Mouse (Mus musculus) embryonic facial prominence, embryonic 10.5 days (tissue): ENCODE results near the gene Abca15. TPM values are rescaled to one million over a fixed set of nuclear protein-coding genes. Genes with fewer than 3 reads are reported as not detected.
"Not testable (repeated sequence)": the region's sequence is repeated elsewhere in the genome, so short reads cannot be mapped to it uniquely, and the experiment has no call there.

Experiments used
- DNase-seq: peaks from one replicate; pipeline ENCODE4 v3.0.0-alpha.2; 2017; ENCODE audit warnings: low spot score
- H3K27ac ChIP-seq: fragments of 300-500 bp; sonication (generic); replicated peaks from 2 replicates; pipeline ENCODE4 v1.5.1; 2016; ENCODE audit warnings: mild to moderate bottlenecking
- H3K27me3 ChIP-seq: fragments of 300-500 bp; sonication (generic); replicated peaks from 2 replicates; pipeline ENCODE4 v1.6.1; 2016; ENCODE audit warnings: low read depth, mild to moderate bottlenecking; ENCODE audit not compliant: poor library complexity, severe bottlenecking
- H3K36me3 ChIP-seq: fragments of 300-500 bp; sonication (generic); replicated peaks from 2 replicates; pipeline ENCODE4 v1.6.1; 2016; ENCODE audit warnings: mild to moderate bottlenecking, moderate library complexity
- H3K4me1 ChIP-seq: fragments of 300-500 bp; sonication (generic); 2 replicates; pipeline ENCODE4 v1.6.1; 2016
- H3K4me3 ChIP-seq: fragments of 300-500 bp; sonication (generic); 2 replicates; pipeline ENCODE4 v1.5.1; 2016; ENCODE audit warnings: mild to moderate bottlenecking, moderate library complexity
- H3K9me3 ChIP-seq: fragments of 300-500 bp; sonication (generic); 2 replicates; pipeline ENCODE4 v1.6.1; 2016; ENCODE audit warnings: mild to moderate bottlenecking
- WGBS: fragments of 180-500 bp; shearing (Covaris S2); methylation state at CpG from one replicate; pipeline ENCODE4 v1.1.7; 2016; 5-methylcytosine and 5-hydroxymethylcytosine counted together
- polyA plus RNA-seq: library from polyadenylated mRNA; unstranded; fragments of >200 nt; fragmentation: Nextera tagmentation; extraction: Ambion mirVana; gene quantifications from 2 replicates; pipeline ENCODE4 v1.2.1, GENCODE M21; 2016

Gene Abca15
- not detected in 2 replicates for polyA plus RNA-seq

DNA sequence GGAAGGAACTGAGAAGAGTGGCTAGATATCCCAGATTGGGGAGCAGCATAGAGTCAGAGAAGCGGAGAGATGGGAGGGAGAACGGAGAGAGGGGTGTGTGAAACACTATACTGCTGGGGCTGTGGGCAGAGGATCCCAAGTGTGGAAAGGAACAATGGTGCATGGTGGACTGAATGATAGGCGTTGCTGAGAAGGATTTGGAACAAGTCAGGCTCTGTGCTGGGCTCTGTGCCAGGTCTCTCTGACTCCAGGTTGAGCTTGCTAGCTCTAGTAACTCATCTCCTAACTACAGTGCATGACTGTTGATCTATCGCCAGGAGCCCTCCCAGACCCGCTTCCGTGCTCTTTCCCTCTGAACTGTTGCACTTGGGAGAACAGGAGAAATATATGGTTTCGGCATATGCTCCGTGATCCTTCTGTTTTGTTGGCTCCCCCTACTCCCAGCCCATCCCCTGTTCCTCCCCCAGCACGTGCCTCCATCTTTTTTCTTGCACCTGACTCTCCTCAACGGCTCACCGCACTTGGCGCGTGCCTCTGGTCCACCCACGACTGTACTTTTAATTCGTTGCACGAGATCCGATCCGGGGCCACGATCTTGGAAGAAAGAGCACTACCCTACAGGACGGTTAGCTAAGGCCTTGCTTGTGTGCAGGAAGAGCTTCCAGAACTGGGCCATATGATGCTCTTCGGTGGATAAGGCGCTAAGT is at the start of gene Abca15:
Abca15 (plus strand) TSS at position 584 of the 707 bp plus-strand sequence.
- no peak for DNase-seq
- Histone ChIP-seq H3K9me3 (no peaks in the 10 kb centered on the region), H3K4me3 (peak within 1 kb of the TSS; percentile 46), H3K27ac (no peak within 1 kb of the TSS), H3K4me1 (0 out of 2 replicates have a peak, but pooled peaks cover 2% of the 10 kb centered on the region), H3K27me3 (peaks cover 20% of the 10 kb centered on the region), H3K36me3 (no peaks in the 10 kb centered on the region)
- 84% methylated on average over 22 of the region's 22 CpGs for WGBS

DNA sequence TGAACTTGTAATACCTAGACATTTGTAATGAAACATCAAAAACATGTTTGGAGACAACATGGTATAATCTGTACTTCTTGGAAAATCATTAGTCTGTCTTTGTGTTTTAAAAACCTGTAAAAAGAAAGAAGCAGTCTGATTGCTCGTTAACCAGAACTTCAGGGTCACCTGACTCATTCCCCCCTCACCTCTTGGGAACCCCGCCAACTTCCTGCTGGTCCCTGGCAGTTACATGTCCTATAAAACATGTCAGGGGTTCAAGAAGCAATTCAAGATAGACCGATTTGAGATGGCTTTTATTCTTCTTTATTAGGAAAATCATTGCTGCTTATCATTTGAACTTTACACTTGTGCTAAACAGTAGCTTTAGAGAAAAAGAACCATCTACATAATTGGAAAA is 43.2 kb upstream of the Abca15 start:
- Histone ChIP-seq H3K4me1 (no peaks in the 10 kb centered on the region), H3K36me3 (no peaks in the 10 kb centered on the region), H3K4me3 (no peak overlapping the region), H3K27me3 (no peaks in the 10 kb centered on the region), H3K27ac (no peak overlapping the region), H3K9me3 (no peaks in the 10 kb centered on the region)
- 82% methylated on average over 3 of the region's 3 CpGs for WGBS
- DNase-seq = no peak

DNA sequence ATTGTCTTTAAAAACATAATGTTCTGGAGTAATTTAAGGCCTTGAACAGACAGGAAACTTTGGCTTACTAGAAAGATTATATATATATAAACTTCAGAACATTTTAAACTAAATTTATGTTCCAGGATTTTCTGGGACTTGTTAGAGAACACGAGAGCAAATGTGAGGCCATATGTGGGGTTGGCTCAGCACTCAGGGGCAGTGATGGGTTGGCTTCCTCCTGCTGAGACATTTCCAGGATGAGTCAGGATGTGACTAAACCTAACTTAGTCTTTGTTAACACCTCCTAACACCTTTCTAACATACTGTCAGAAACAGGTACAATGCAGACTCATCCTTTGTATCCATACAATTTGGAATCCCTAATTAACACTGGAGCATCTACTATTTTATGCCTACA is 12.4 kb upstream of the Abca15 start:
- Histone ChIP-seq H3K9me3 (no peaks in the 10 kb centered on the region), H3K27ac (no peak overlapping the region), H3K4me1 (no peaks in the 10 kb centered on the region), H3K4me3 (no peak overlapping the region), H3K27me3 (no peaks in the 10 kb centered on the region), H3K36me3 (no peaks in the 10 kb centered on the region)
- WGBS = 74% methylated on average over 1 of the region's 1 CpGs
- DNase-seq = no peak

DNA sequence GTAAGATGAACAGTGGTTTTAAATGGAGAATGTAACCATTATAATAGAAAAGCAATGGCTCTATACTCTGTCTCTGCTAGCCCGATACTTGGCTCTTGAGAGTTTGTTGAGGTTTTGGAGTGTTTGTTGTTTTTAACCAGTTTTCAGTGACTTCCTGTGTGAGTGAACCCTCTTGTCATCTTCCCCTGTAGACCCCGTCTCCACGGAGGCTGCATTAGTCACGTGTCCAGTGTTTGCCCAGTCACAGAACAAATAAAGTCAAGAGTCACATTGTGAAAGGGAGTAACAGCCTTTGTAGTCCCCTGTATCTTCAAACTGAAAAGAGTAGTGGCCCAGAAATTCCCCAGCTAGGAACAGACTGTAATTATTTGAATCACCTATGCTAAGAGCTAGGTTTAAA is 5.5 kb upstream of the Abca15 start:
- H3K9me3 ChIP-seq = no peaks in the 10 kb centered on the region
- H3K36me3 ChIP-seq = no peaks in the 10 kb centered on the region
- WGBS = 42% methylated on average over 4 of the region's 4 CpGs
- no peak overlapping the region for H3K27ac ChIP-seq
- H3K27me3 ChIP-seq = peaks cover 12% of the 10 kb centered on the region
- no peak overlapping the region for H3K4me3 ChIP-seq
- 0 out of 2 replicates have a peak, but pooled peaks cover 2% of the 10 kb centered on the region for H3K4me1 ChIP-seq
- no peak for DNase-seq

DNA sequence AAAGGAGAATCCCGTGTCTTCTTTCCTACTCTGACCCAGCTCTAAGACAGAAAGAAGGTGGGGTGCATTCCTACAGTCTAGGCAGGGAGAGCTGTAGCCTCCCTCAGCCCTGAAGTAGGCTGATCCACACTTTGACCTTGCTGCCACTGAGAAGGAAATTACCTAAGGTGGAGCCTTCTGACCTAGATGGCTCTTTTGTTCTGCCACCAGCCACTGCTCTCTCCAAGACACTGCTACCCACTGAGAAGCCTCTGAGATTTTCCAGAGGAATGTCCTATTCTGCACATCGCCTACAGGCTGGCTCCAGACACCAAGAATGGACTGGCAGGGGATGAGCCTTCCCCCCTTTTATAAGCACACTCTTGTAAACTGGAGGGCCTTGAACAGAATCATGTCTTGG is 2.6 kb upstream of the Abca15 start:
- not testable (repeated sequence) for H3K27ac ChIP-seq, H3K36me3 ChIP-seq, H3K4me3 ChIP-seq, DNase-seq, H3K9me3 ChIP-seq, H3K4me1 ChIP-seq
- 68% methylated on average over 2 of the region's 2 CpGs for WGBS
- H3K27me3 ChIP-seq = peaks cover 20% of the 10 kb centered on the region

DNA sequence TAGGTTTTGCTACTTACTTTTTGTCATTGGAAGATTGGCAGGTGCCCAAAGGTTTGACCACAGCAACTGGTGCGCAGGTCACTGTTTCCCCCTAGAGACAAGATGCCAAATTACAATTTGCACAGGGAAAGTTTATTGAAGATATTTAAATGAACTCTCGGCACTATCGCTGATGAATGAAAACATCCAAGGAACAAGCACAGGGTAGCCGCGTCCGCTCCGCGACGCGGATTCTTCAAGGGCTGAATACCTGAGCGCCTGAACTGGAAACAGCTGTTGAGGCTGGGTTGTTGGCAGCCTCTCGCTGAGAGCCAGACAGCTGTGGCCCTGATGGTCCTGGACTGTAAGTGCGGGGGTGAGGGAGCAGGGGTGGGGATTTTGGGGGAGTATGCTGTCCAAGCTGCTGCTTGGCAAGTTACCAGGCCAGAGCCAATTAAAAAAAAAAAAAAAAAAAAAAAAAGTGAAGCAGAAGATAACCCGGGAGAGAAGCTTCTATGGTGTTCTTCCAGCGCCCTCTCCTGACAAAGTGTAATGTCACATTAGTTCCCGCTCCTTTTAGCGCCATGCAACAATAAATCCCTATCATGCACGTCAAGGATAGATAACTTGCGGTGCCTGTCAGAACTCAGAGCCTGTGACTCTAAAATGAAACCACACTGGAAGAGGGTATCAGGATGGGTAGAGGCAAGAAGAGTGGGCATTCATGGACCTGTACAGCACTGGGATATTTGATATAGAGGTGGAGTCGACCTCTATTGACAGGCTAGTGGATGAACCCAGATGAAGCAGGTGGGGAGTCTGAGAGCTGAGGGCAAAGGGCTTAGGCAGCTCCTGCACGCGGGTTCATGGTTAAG is 1.0 kb upstream of the Abca15 start:
- 0 out of 2 replicates have a peak, but pooled peaks cover 2% of the 10 kb centered on the region for H3K4me1 ChIP-seq
- H3K27me3 ChIP-seq = peaks cover 20% of the 10 kb centered on the region
- 20% methylated on average over 22 of the region's 22 CpGs for WGBS
- H3K36me3 ChIP-seq = no peaks in the 10 kb centered on the region
- H3K4me3 ChIP-seq = peak overlapping the region; percentile 46
- no peaks in the 10 kb centered on the region for H3K9me3 ChIP-seq
- DNase-seq = peak; percentile 44
- H3K27ac ChIP-seq = no peak overlapping the region

DNA sequence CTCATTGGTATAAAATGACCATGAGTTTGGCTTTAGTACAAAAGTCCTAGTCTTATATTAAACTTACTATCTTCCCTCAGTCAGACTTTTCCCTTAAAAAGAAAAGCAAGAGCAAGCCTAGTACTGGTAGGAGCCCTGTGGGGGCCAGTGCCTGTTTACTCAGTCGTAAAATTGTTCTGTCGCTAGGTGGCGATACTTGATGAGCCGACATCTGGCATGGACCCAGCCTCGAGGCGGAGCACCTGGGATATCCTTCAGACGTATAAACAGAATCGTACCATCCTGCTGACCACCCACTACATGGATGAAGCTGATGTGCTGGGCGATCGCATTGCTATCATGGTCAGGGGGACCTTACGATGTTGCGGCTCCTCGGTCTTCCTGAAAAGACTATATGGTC is 32.7 kb downstream of the Abca15 start:
- DNase-seq = peak; percentile 46

DNA sequence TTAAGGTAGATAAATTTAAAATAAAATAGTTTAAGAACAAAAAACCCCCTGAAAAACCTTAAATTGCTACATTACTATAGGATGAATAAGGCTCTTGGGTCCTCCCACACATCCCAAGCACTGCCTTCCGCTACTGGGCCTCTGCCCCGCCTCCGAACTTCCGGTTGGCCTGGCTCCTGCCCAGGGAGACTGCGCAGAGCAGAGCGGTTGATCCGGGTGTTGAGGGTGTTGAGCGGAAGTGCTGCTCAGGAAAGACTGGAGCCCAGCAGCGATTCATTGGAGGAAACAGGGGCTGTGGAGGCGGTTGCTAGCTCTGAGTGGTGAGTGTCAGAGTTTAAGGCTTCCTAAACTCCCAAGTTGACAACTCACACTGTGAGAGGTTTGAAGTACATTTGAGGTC is 81.0 kb downstream of the Abca15 start, which contains the start of gene Abca16:
Abca16 (plus strand) TSS at position 201 of the 400 bp plus-strand sequence.
- Histone ChIP-seq H3K4me1 (peaks cover 5% of the 10 kb centered on the region; the same call in 1 of the 2 replicates), H3K36me3 (no peaks in the 10 kb centered on the region), H3K4me3 (no peak within 1 kb of the TSS), H3K27me3 (no peaks in the 10 kb centered on the region), H3K9me3 (no peaks in the 10 kb centered on the region), H3K27ac (no peak within 1 kb of the TSS)
- DNase-seq = peak; percentile 51
- 67% methylated on average over 10 of the region's 10 CpGs for WGBS

More for the DNA sequence above, 32.7 kb downstream of the Abca15 start:
- Histone ChIP-seq H3K4me3 (no peak overlapping the region), H3K27me3 (no peaks in the 10 kb centered on the region), H3K4me1 (no peaks in the 10 kb centered on the region), H3K36me3 (no peaks in the 10 kb centered on the region), H3K9me3 (no peaks in the 10 kb centered on the region), H3K27ac (no peak overlapping the region)
- 35% methylated on average over 13 of the region's 13 CpGs for WGBS

DNA sequence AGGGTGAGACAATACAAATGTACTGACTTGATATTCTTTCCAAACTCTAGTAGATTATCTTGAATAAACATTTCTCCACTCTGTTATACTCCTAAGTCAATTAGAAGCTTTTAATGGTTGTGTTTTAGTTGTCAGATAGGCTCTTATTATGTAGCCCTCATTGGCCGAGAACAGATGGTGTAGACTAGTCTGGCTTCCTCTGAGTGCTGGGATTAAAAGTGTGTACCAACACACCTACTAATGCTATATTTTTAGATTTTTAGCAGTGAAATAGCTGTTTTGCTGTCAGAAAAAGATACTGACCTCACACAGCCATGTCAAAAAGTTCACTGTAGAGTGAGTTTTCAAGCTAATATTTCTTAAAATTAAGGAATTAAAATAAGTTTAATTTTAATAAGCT is 83.9 kb downstream of the Abca15 start:
- no peaks in the 10 kb centered on the region for H3K36me3 ChIP-seq
- H3K9me3 ChIP-seq = no peaks in the 10 kb centered on the region
- no peak for DNase-seq
- no peak overlapping the region for H3K4me3 ChIP-seq
- H3K27me3 ChIP-seq = no peaks in the 10 kb centered on the region
- H3K27ac ChIP-seq = no peak overlapping the region
- 84% methylated on average over 1 of the region's 1 CpGs for WGBS
- peaks cover 5% of the 10 kb centered on the region; the same call in 1 of the 2 replicates for H3K4me1 ChIP-seq

DNA sequence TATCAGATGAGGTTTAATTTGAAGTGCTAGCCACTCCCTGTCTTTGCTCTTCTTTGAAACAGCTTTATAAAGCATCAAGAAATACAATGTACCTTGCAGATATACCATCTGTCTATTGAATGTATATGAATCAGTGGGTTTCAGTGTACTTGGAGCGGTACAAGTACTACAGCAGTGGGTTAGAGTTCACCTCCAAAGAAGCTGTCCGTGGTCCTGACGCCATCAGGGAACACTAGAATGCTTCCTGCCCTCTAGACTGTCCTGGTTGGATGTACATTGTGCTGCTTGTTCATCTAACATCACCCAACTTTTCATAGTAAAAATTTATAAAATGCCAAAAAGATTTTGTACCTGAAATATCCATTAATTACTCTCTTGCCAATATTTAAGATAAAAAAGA is 98.2 kb downstream of the Abca15 start:
- H3K4me3 ChIP-seq = no peak overlapping the region
- no peak overlapping the region for H3K27ac ChIP-seq
- no peaks in the 10 kb centered on the region for H3K4me1 ChIP-seq
- no peaks in the 10 kb centered on the region for H3K9me3 ChIP-seq
- no peaks in the 10 kb centered on the region for H3K27me3 ChIP-seq
- peak; percentile 43 for DNase-seq
- 33% methylated on average over 3 of the region's 3 CpGs for WGBS
- H3K36me3 ChIP-seq = no peaks in the 10 kb centered on the region

DNA sequence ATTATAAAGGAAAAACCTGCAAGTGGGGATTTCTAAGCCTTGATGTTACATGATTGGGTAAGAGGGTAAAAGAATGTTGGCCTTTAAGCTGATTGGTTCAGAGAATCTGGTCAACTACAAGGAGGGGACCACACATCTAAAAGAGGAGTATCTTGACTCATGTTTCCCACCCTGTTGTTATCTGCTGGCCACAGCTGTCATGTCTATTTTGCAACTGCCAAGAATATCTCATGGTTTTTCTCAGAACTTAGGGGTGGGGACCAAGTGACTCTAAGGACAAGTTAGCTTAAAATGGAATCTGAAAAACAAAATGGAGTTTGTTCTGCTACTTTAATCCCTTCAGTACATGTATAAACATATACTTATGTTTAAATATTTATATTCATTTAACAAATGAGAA is 103.0 kb downstream of the Abca15 start:
- DNase-seq = no peak
- Histone ChIP-seq H3K4me3 (no peak overlapping the region), H3K9me3 (no peaks in the 10 kb centered on the region), H3K36me3 (no peaks in the 10 kb centered on the region), H3K27me3 (no peaks in the 10 kb centered on the region), H3K27ac (no peak overlapping the region), H3K4me1 (no peaks in the 10 kb centered on the region)
